Mouse (Mus musculus) olfactory bulb, adult 2 months (tissue): ENCODE results near the gene Plk5. TPM values are rescaled to one million over a fixed set of nuclear protein-coding genes. Genes with fewer than 3 reads are reported as not detected.
A peak's percentile ranks its signal among the peaks of the same experiment; 100 is the strongest.

Experiments
- H3K27ac ChIP-seq: fragments of 200-500 bp; 2 replicates; pipeline ENCODE4 v1.5.1; 2012; ENCODE audit warnings: low read depth, low read length; ENCODE audit not compliant: insufficient read depth
- H3K4me1 ChIP-seq: fragments of 200-500 bp; 2 replicates; pipeline ENCODE4 v1.6.1; 2012; ENCODE audit warnings: low read length; ENCODE audit not compliant: control insufficient read depth, insufficient read depth
- H3K4me3 ChIP-seq: fragments of 200-500 bp; 2 replicates; pipeline ENCODE4 v1.5.1; 2012; ENCODE audit warnings: mild to moderate bottlenecking, low read depth, low read length, moderate library complexity; ENCODE audit not compliant: insufficient read depth
- CTCF ChIP-seq: fragments of 200-500 bp; IDR thresholded peaks from 2 replicates; pipeline ENCODE4 v1.5.1; 2012; ENCODE audit warnings: low read depth, mild to moderate bottlenecking, low read length, moderate library complexity; ENCODE audit not compliant: insufficient read depth
- POLR2A ChIP-seq: fragments of 200-500 bp; IDR thresholded peaks from 2 replicates; pipeline ENCODE4 v1.6.1; 2012; ENCODE audit warnings: mild to moderate bottlenecking, low read depth, low read length, moderate library complexity; ENCODE audit not compliant: insufficient read depth
- WGBS: fragments of 180-500 bp; shearing (Covaris S2); methylation state at CpG from one replicate; pipeline ENCODE4 v1.1.7; 2018; 5-methylcytosine and 5-hydroxymethylcytosine counted together
- polyA plus RNA-seq: library from polyadenylated mRNA; stranded (reverse); fragments of >200 nt; gene quantifications from 2 replicates; pipeline ENCODE4 v1.2.4, GENCODE M21; 2012; ENCODE audit warnings: low replicate concordance; ENCODE audit not compliant: missing spikeins, insufficient read depth, insufficient read length

Plk5 gene
- polyA plus RNA-seq, 1 experiment = not detected

- no peak overlapping the region for H3K4me3 ChIP-seq
- WGBS = 60% methylated on average over 4 of the region's 4 CpGs
- H3K4me1 ChIP-seq = peaks cover 44% of the 10 kb centered on the region
Measured at GRCm38 (mm10) chr10:80383431-80383830, 27.2 kb downstream of the Plk5 start.

DNA sequence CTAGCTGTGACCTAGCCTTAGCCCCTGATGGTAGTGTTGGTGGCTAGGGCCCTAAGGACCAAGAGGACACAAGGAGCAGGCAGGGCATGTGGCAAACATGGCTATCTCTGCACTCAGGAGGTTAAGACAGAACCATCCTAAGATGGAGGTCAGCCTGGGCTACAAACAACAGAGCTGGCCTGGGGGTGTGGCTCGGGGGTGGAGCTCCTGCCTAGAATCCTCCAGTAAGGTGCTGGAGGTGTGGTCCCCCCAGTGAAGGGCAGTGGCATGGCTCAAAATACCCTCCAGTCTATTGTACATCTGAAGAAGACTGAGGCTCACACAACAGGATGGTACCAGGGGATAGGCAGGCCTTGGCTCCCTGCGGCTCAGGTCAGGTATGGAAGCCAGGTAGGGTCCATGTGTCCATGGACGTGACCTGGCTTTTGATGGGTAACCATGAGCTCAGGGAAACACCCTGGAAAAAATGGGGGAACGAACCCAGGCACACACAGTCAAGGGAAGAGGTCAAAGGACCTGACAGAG lies 27.9 kb downstream of the Plk5 start:
- Histone ChIP-seq H3K27ac (no peak overlapping the region), H3K4me1 (peaks cover 44% of the 10 kb centered on the region), H3K4me3 (no peak overlapping the region)
- no peak for TF ChIP-seq POLR2A
- no peak for TF ChIP-seq CTCF
- 85% methylated on average over 4 of the region's 4 CpGs for WGBS

More at GRCm38 (mm10) chr10:80383431-80383830, 27.2 kb downstream of the Plk5 start:
- H3K27ac ChIP-seq = no peak overlapping the region
- no peak for TF ChIP-seq POLR2A
- 0 out of 2 replicates have a peak, but pooled peaks have one; percentile 12 for TF ChIP-seq CTCF

DNA sequence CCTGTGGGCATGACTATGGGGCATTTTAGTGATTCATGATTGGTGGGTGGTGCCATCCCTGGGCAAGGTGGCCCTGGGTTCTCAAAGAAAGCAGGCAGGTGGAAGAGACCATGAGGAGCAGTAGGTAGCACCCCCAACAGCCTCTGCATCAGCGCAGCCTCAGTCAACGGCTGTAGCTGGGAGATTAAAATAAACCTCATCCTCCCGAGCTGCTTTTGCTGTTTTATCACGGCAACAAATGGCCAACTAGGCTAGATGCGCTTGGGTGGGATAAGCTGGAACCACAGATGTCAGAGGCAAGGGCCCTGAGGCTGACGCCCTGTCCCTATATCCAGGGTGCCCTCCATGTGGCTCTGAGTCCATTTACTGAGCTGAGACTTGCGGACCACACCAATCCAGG lies 28.4 kb downstream of the Plk5 start:
- TF ChIP-seq POLR2A (no peak), CTCF (no peak)
- 45% methylated on average over 7 of the region's 7 CpGs for WGBS
- peak overlapping the region; percentile 95 for H3K4me3 ChIP-seq
- no peak overlapping the region for H3K27ac ChIP-seq
- H3K4me1 ChIP-seq = peaks cover 44% of the 10 kb centered on the region

GRCm38 (mm10) chr10:80385310-80385709 lies 29.1 kb downstream of the Plk5 start:
- Histone ChIP-seq H3K27ac (no peak overlapping the region), H3K4me3 (peak overlapping the region; percentile 95), H3K4me1 (peaks cover 44% of the 10 kb centered on the region)
- TF ChIP-seq CTCF (no peak), POLR2A (no peak)
- 24% methylated on average over 7 of the region's 7 CpGs for WGBS

- no peak for TF ChIP-seq CTCF
- TF ChIP-seq POLR2A = no peak
- WGBS = 3% methylated on average over 34 of the region's 34 CpGs
- H3K27ac ChIP-seq = peak overlapping the region; percentile 36
Measured at GRCm38 (mm10) chr10:80385811-80386734, 29.8 kb downstream of the Plk5 start.

DNA sequence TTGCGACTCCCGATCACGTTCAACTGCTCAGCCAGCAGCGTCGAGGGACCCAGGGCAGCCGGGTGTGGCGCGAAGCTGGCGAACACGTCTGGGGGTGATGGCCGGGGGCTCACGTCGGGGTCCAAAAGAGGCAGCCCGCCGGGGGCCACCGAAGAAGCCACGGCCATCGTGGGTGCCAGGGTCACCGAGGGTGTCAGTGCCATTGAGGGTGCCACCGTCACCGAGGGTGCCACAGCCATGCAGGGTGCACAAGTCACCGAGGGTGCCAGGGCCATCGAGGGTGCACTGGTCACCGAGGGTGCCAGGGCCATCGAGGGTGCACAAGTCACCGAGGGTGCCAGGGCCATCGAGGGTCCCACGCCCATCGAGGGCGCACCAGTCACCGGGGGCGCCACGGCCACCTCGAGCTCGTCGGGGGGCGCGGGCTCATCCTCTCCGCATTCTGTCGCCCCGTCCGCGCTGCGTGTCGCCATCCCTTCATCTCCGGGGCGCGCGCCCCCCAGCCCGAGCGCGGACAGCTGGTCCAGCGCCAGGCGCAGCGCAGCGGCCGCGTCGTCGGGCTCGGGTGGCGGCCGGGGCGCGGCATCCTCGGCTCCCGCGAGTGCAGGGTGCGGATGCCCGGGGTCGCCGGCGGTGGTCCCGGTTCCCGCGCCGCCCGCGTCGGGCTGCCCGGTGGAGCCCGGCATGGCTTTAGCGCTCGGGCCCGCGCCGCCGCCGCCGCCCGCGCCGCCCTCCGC lies 30.6 kb downstream of the Plk5 start:
- no peak for TF ChIP-seq POLR2A
- TF ChIP-seq CTCF = no peak
- WGBS = 6% methylated on average over 92 of the region's 94 CpGs
- H3K4me1 ChIP-seq = peaks cover 44% of the 10 kb centered on the region

More at GRCm38 (mm10) chr10:80385811-80386734, 29.8 kb downstream of the Plk5 start:
- peaks cover 44% of the 10 kb centered on the region for H3K4me1 ChIP-seq
- H3K4me3 ChIP-seq = peak overlapping the region; percentile 95

DNA sequence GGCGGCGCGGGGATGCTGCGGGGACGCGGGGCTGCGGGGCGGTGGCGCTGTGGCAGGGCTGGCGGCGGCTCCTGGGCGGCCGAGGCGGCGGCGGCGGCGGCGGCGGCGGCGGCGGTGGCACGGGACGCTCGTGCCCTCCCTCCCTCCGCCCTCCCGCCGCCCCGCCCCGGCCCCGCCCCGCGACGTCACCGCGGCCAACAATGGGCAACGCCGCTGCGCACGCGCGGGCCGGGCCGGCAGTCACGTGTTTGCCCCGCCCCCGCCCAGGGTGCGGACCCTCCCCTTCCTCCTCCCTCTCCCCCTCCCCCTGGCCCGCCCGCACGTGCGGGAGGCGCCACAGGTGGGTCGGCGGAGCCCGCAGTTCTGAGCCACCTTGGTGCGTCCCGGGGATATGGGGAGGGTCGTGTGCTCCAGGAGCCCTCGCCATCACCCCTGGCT lies 31.3 kb downstream of the Plk5 start, which contains the start of gene Mex3d:
Mex3d (minus strand) TSS at position 138 of the 438 bp plus-strand sequence.
- Histone ChIP-seq H3K4me1 (peaks cover 44% of the 10 kb centered on the region), H3K27ac (peak within 1 kb of the TSS; percentile 36), H3K4me3 (peak within 1 kb of the TSS; percentile 95)
- 0 out of 2 replicates have a peak, but pooled peaks have one; percentile 26 for TF ChIP-seq POLR2A
- no peak for TF ChIP-seq CTCF
- WGBS = 13% methylated on average over 59 of the region's 61 CpGs

More for the DNA sequence above, 30.6 kb downstream of the Plk5 start:
- Histone ChIP-seq H3K27ac (peak overlapping the region; percentile 36; the same call in 1 of the 2 replicates), H3K4me3 (peak overlapping the region; percentile 95)

DNA sequence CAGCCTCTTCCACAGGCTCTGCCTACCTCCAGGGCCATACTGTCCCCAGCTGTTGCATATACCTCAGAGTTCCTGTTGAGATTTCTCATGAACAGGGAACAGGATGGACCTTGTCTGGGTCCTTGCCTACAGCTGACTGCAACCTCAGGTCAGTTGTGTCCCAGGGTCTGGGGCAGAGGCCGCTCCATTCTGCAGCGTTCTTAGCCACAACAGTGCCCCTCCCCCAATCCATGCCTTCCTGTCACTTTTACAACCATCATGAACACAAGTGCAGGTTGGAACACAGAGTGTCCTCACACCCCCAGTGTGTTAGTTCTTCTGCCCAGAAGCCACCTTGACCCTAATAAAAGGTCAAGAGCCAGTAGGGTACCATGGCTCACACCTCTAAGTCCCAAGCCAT lies 32.5 kb downstream of the Plk5 start:
- H3K4me3 ChIP-seq = no peak overlapping the region
- H3K4me1 ChIP-seq = peaks cover 39% of the 10 kb centered on the region
- 23% methylated on average over 2 of the region's 2 CpGs for whole genome bisulfite sequencing
- no peak overlapping the region for H3K27ac ChIP-seq
- TF ChIP-seq POLR2A (no peak), CTCF (no peak)
